Mouse (Mus musculus) CH12.LX (cell line): ENCODE measurements at regions not wholly inside any gene's neighbourhood (a gene's known extent, or its start where the extent isn't known, plus 50 kb on each side); places are given as distances from the start of the nearest gene placed in this dataset.

Experiments
- DNase-seq: peaks from one replicate; pipeline ENCODE4 v3.0.0-alpha.2; 2013; ENCODE audit errors: extremely low read depth
- H3K27ac ChIP-seq: 2 replicates; pipeline ENCODE4 v1.5.1; 2012; ENCODE audit warnings: low read depth, mild to moderate bottlenecking, control low read depth, moderate library complexity; ENCODE audit not compliant: insufficient read depth
- H3K27me3 ChIP-seq: replicated peaks from 2 replicates; pipeline ENCODE3; 2012; ENCODE audit warnings: inconsistent platforms
- H3K36me3 ChIP-seq, 2 experiments: replicated peaks in 1 of 2; 2 replicates each; pipeline versions ENCODE3 to v1.6.1; 2012; ENCODE audit warnings: inconsistent platforms in 1 of 2, low read length in 1 of 2, mild to moderate bottlenecking in 1 of 2, mixed read lengths in 1 of 2, moderate library complexity in 1 of 2; ENCODE audit not compliant: control insufficient read depth in 1 of 2, insufficient read depth in 1 of 2
- H3K4me1 ChIP-seq, 2 experiments: 2 replicates each; pipeline ENCODE4 v1.6.1; 2012; ENCODE audit warnings: inconsistent platforms in 1 of 2, moderate library complexity in 1 of 2; ENCODE audit not compliant: insufficient read depth in 2 of 2, control insufficient read depth in 1 of 2
- H3K4me2 ChIP-seq: 2 replicates; pipeline ENCODE4 v1.6.1; 2012; ENCODE audit warnings: low read depth, mild to moderate bottlenecking, control low read depth; ENCODE audit not compliant: poor library complexity, insufficient read depth, severe bottlenecking
- H3K4me3 ChIP-seq, 3 experiments: fragments of 150-350 bp in 1 of 3; sonication (generic) in 1 of 3; replicated peaks in 1 of 3; 2 replicates each; pipeline versions ENCODE3 to v1.5.1; 2011 to 2012; ENCODE audit warnings: low read depth in 2 of 3, low read length in 2 of 3, mild to moderate bottlenecking in 2 of 3, moderate library complexity in 2 of 3, control low read depth in 1 of 3, improper control_type of control experiment in 1 of 3, inconsistent platforms in 1 of 3, mixed read lengths in 1 of 3; ENCODE audit not compliant: poor library complexity in 1 of 3
- H3K79me2 ChIP-seq: replicated peaks from 2 replicates; pipeline ENCODE4 v1.6.1; 2012; ENCODE audit warnings: mild to moderate bottlenecking, moderate library complexity; ENCODE audit not compliant: control insufficient read depth, poor library complexity, insufficient read depth, severe bottlenecking; ENCODE audit errors: extremely low read depth
- H3K9ac ChIP-seq: 2 replicates; pipeline ENCODE4 v1.6.1; 2012; ENCODE audit warnings: low read depth, mild to moderate bottlenecking, control low read depth, moderate library complexity; ENCODE audit not compliant: insufficient read depth
- H3K9me3 ChIP-seq: replicated peaks from 2 replicates; pipeline ENCODE3; 2012; ENCODE audit warnings: low read length, inconsistent platforms, mixed read lengths
- CHD1 ChIP-seq: IDR thresholded peaks from 2 replicates; pipeline ENCODE4 v1.6.1; 2012; ENCODE audit warnings: low read depth, low read length, improper control_type of control experiment, inconsistent platforms
- CHD2 ChIP-seq: IDR thresholded peaks from 2 replicates; pipeline ENCODE4 v1.6.1; 2011; ENCODE audit warnings: low read length, improper control_type of control experiment
- E2F4 ChIP-seq: IDR thresholded peaks from 2 replicates; pipeline ENCODE4 v1.6.1; 2011; ENCODE audit warnings: low read depth, low read length, improper control_type of control experiment; ENCODE audit not compliant: insufficient replicate concordance
- HCFC1 ChIP-seq: IDR thresholded peaks from 2 replicates; pipeline ENCODE4 v1.6.1; 2012; ENCODE audit warnings: low read depth, mild to moderate bottlenecking, inconsistent platforms, low read length, improper control_type of control experiment
- IRF4 ChIP-seq: IDR thresholded peaks from 2 replicates; pipeline ENCODE4 v1.6.1; 2014; ENCODE audit warnings: low read depth, mild to moderate bottlenecking, inconsistent platforms, low read length, improper control_type of control experiment
- JUN ChIP-seq: IDR thresholded peaks from 2 replicates; pipeline ENCODE4 v1.6.1; 2011; ENCODE audit warnings: low read depth, mild to moderate bottlenecking, low read length, improper control_type of control experiment, moderate library complexity; ENCODE audit not compliant: insufficient read depth
- MAZ ChIP-seq: IDR thresholded peaks from 2 replicates; pipeline ENCODE4 v1.6.1; 2012; ENCODE audit warnings: low read depth, mild to moderate bottlenecking, inconsistent platforms, low read length, improper control_type of control experiment, moderate library complexity
- MXI1 ChIP-seq: IDR thresholded peaks from 2 replicates; pipeline ENCODE4 v1.6.1; 2011; ENCODE audit warnings: mild to moderate bottlenecking, low read depth, low read length, improper control_type of control experiment
- MYC ChIP-seq: IDR thresholded peaks from 2 replicates; pipeline ENCODE4 v1.6.1; 2011; ENCODE audit warnings: low read depth, mild to moderate bottlenecking, improper control_type of control experiment, low read length
- NRF1 ChIP-seq: IDR thresholded peaks from 2 replicates; pipeline ENCODE4 v1.6.1; 2014; ENCODE audit warnings: low read depth, mild to moderate bottlenecking, inconsistent platforms, low read length, improper control_type of control experiment, moderate library complexity
- POLR2A ChIP-seq: IDR thresholded peaks from 2 replicates; pipeline ENCODE4 v1.6.1; 2011; ENCODE audit warnings: low read depth, mild to moderate bottlenecking, improper control_type of control experiment, low read length
- POLR2AphosphoS2 ChIP-seq: IDR thresholded peaks from 2 replicates; pipeline ENCODE4 v1.6.1; 2011; ENCODE audit warnings: low read depth, low read length, improper control_type of control experiment
- SIN3A ChIP-seq: IDR thresholded peaks from 2 replicates; pipeline ENCODE4 v1.6.1; 2012; ENCODE audit warnings: low read length, improper control_type of control experiment, inconsistent platforms
- SMC3 ChIP-seq: IDR thresholded peaks from 2 replicates; pipeline ENCODE4 v1.6.1; 2011; ENCODE audit warnings: low read depth, low read length, improper control_type of control experiment
- TCF12 ChIP-seq: IDR thresholded peaks from 2 replicates; pipeline ENCODE4 v1.6.1; 2014; ENCODE audit warnings: low read depth, mild to moderate bottlenecking, inconsistent platforms, low read length, improper control_type of control experiment
- UBTF ChIP-seq: IDR thresholded peaks from 2 replicates; pipeline ENCODE4 v1.6.1; 2012; ENCODE audit warnings: low read depth, mild to moderate bottlenecking, inconsistent platforms, low read length, improper control_type of control experiment, moderate library complexity
- USF1 ChIP-seq: IDR thresholded peaks from 2 replicates; pipeline ENCODE4 v1.6.1; 2014; ENCODE audit warnings: low read depth, mild to moderate bottlenecking, inconsistent platforms, low read length, improper control_type of control experiment
- USF2 ChIP-seq: conservative IDR thresholded peaks from 2 replicates; pipeline ENCODE4 v1.6.1; 2011; ENCODE audit warnings: low read depth, low read length, improper control_type of control experiment
- ZC3H11A ChIP-seq: IDR thresholded peaks from 2 replicates; pipeline ENCODE4 v1.6.1; 2012; ENCODE audit warnings: low read depth, mild to moderate bottlenecking, inconsistent platforms, low read length, improper control_type of control experiment
- ZKSCAN1 ChIP-seq: IDR thresholded peaks from 2 replicates; pipeline ENCODE4 v1.6.1; 2012; ENCODE audit warnings: low read depth, inconsistent platforms, low read length, improper control_type of control experiment, borderline replicate concordance
- ZMIZ1 ChIP-seq: IDR thresholded peaks from 2 replicates; pipeline ENCODE4 v1.6.1; 2012; ENCODE audit warnings: low read depth, mild to moderate bottlenecking, inconsistent platforms, low read length, improper control_type of control experiment
- ZNF384 ChIP-seq: IDR thresholded peaks from 2 replicates; pipeline ENCODE4 v1.6.1; 2012; ENCODE audit warnings: low read depth, low read length, improper control_type of control experiment, inconsistent platforms
- dilution Hi-C: fragments of 300-500 bp; cut with MboI; formaldehyde crosslinking; loops from 2 replicates; pipeline ENCODE4 v1.14.3; 2020; ENCODE audit warnings: low sequenced_read_pairs; ENCODE audit not compliant: extremely low pct_unique_long_range_greater_than_20kb, extremely low pct_ligation_motif_present
- in situ Hi-C: fragments of 300-500 bp; cut with MboI; formaldehyde crosslinking; loops from 3 replicates; pipeline ENCODE4 v1.14.3; 2019; ENCODE audit warnings: low sequenced_read_pairs, low pct_ligation_motif_present, low pct_unique_long_range_greater_than_20kb, mixed read lengths

- no peak overlapping the region for H3K27ac ChIP-seq
Observed at GRCm38 (mm10) chr13:111957118-111957517, 148.3 kb upstream of the Map3k1 start.

GRCm38 (mm10) chr13:111957674-111958273, 149.0 kb upstream of the Map3k1 start:
- in situ Hi-C loops, result no loop called here
- no peaks in the 10 kb centered on the region for H3K36me3 ChIP-seq
- H3K4me1 ChIP-seq, result peaks cover 0 to 22% of the 10 kb centered on the region in 2 experiments; a peak in 2 of 4 replicates
- dilution Hi-C loops, result no loop called here
- no peak overlapping the region for H3K4me3 ChIP-seq
- no peak for DNase-seq
- no peak overlapping the region for H3K27ac ChIP-seq
- peaks cover 5% of the 10 kb centered on the region for H3K9me3 ChIP-seq
- H3K9ac ChIP-seq, result no peak overlapping the region
- H3K79me2 ChIP-seq, result no peaks in the 10 kb centered on the region
- no peaks in the 10 kb centered on the region for H3K27me3 ChIP-seq
- no peak overlapping the region for H3K4me2 ChIP-seq
- TF ChIP-seq SMC3 (no peak), ZC3H11A (no peak), MAZ (no peak), MXI1 (no peak), CHD2 (no peak), ZKSCAN1 (no peak), TCF12 (no peak), POLR2A (no peak), USF1 (no peak), CHD1 (no peak), ZNF384 (no peak), UBTF (no peak), POLR2AphosphoS2 (no peak)

More at GRCm38 (mm10) chr13:111957118-111957517, 148.3 kb upstream of the Map3k1 start:
- no peak for DNase-seq
- in situ Hi-C loops (no loop called here), dilution Hi-C loops (no loop called here)
- no peak overlapping the region for H3K9ac ChIP-seq
- no peaks in the 10 kb centered on the region for H3K36me3 ChIP-seq
- H3K4me3 ChIP-seq, result no peak overlapping the region
- H3K4me1 ChIP-seq, result peaks cover 0 to 22% of the 10 kb centered on the region in 2 experiments; a peak in 2 of 4 replicates
- peaks cover 5% of the 10 kb centered on the region for H3K9me3 ChIP-seq
- no peak for TF ChIP-seq HCFC1
- H3K79me2 ChIP-seq, result no peaks in the 10 kb centered on the region
- no peaks in the 10 kb centered on the region for H3K27me3 ChIP-seq
- H3K4me2 ChIP-seq, result no peak overlapping the region

DNA sequence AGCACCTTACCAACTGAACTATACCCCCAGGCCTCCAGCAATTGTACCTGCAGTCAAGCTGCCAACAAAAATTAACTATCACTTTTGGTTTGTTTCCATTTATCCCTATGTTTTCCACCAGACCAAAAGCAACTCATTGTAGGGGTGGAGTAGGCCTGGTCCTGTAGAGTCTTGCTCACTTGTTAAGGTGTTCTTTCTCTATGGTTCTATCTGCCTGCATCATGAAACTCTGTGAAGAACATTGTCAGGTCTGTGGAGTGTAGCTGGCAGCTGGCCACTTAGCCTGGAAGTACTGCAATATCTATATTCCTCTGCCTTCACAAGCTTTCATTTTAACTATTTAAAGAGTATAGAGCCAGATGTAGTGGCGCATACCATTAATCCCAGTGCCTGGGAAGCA, 149.6 kb upstream of the Map3k1 start:
- H3K27ac ChIP-seq, result no peak overlapping the region
- peaks cover 0 to 20% of the 10 kb centered on the region in 2 experiments; a peak in 2 of 4 replicates for H3K4me1 ChIP-seq
- H3K36me3 ChIP-seq, result no peaks in the 10 kb centered on the region
- H3K27me3 ChIP-seq, result no peaks in the 10 kb centered on the region
- no peak for DNase-seq
- H3K9ac ChIP-seq, result no peak overlapping the region
- dilution Hi-C loops, result no loop called here
- no peak overlapping the region for H3K4me2 ChIP-seq
- no peak overlapping the region for H3K4me3 ChIP-seq
- peaks cover 5% of the 10 kb centered on the region for H3K9me3 ChIP-seq
- TF ChIP-seq ZNF384 (no peak), JUN (no peak), SIN3A (no peak), USF2 (no peak), MYC (no peak), E2F4 (no peak), IRF4 (no peak), ZMIZ1 (no peak), NRF1 (no peak)
- no peaks in the 10 kb centered on the region for H3K79me2 ChIP-seq
- in situ Hi-C loops, result no loop called here
